Mouse (Mus musculus): ENCODE results near the gene Dennd1a. TPM values are rescaled to one million over a fixed set of nuclear protein-coding genes. Genes with fewer than 3 reads are reported as not detected.

Gene Dennd1a
- polyA plus RNA-seq, 1 experiment from 2014 or later: 12.3 TPM

DNA sequence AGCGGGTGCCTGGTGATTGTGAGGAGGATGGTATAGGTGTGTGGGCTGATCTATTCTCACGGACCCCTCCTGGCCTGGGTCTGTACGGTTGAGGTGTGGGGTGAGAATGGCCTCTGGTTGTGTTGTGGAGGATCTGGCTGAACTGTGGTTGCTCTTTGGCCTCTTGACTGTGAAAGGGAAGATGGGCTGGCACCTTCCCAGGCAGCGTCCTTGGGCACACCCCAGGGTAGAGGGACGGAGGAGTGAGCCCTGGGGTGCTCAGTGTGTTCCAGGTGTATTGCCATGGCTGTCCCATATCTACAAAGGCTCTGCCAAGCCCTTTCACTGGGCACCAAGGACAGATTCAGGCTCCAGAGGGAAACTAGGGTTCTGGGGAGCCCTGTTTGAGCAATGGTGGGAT, 498.2 kb downstream of the Dennd1a start:
- ATAC-seq (ENCODE audit: insufficient number of reproducible peaks, low FRiP score, low TSS enrichment, low read depth): no peak
- no peak for DNase-seq (ENCODE audit: low spot score)
- Histone ChIP-seq H3K4me2 (ENCODE audit: low read depth, severe bottlenecking) (no peak overlapping the region), H3K9ac (ENCODE audit: low read length) (no peak overlapping the region), H3K27me3 (ENCODE audit: control insufficient read depth, insufficient read depth, low read length) (peaks cover 20% of the 10 kb centered on the region), H3K36me3 (ENCODE audit: control insufficient read depth, insufficient read depth, low read length) (no peaks in the 10 kb centered on the region), H3K4me3 (ENCODE audit: low read depth, low read length) (no peak overlapping the region), H3K27ac (replicated peaks; ENCODE audit: low read depth, low read length) (no peak overlapping the region), H3K9me3 (ENCODE audit: control insufficient read depth, low read length) (peaks cover 4% of the 10 kb centered on the region; the same call in 1 of the 2 replicates), H3K4me1 (ENCODE audit: control insufficient read depth, insufficient read depth, low read length) (peaks cover 5% of the 10 kb centered on the region; the same call in 1 of the 2 replicates)
- WGBS: 88% methylated on average over 5 of the region's 5 CpGs

DNA sequence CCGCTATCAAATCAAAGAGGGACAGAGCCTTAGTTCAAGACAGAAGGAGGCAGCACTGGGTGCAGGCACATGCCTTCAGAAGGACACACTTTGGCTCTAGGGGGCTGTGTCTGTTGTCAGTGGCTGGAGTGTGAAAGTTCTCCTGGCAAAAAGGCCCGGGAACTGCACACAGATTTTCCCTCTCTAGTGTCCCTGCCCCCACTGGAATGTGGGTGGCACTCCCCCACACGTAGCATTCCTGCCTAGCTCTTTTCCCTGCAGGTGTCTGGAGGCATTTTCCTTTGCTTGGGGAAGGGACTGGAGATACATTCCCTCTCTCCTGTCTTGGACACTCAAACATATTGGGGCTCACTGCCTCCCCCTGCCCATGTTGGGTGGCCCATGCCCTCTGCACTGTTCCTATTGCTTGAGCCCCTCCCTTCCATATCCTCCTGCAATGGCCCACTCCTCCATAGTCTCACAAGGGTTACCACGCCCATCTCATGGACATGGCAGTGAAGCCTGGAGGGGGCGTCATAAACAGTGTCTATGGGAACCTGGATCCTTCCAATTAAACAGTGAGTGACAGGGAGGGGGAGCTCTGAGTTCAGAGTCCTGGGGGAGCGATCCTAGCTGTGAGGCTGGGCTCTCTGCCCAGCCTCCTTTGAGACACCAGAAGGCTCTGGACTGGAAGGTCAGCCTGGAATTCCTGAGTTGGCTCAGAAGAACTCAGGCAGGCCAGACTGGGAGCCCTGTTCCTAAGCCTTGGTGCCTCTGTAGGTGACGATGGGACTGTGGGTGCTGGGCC, 498.8 kb downstream of the Dennd1a start:
- no peak for ATAC-seq (ENCODE audit: insufficient number of reproducible peaks, low FRiP score, low TSS enrichment, low read depth)
- H3K27ac ChIP-seq (replicated peaks; ENCODE audit: low read depth, low read length): no peak overlapping the region
- no peaks in the 10 kb centered on the region for H3K36me3 ChIP-seq (ENCODE audit: control insufficient read depth, insufficient read depth, low read length)
- H3K9ac ChIP-seq (ENCODE audit: low read length): no peak overlapping the region
- DNase-seq (ENCODE audit: low spot score): no peak
- H3K4me3 ChIP-seq (ENCODE audit: low read depth, low read length): no peak overlapping the region
- H3K4me1 ChIP-seq (ENCODE audit: control insufficient read depth, insufficient read depth, low read length): peaks cover 4% of the 10 kb centered on the region; the same call in 1 of the 2 replicates
- peaks cover 16% of the 10 kb centered on the region for H3K27me3 ChIP-seq (ENCODE audit: control insufficient read depth, insufficient read depth, low read length)
- no peak overlapping the region for H3K4me2 ChIP-seq (ENCODE audit: low read depth, severe bottlenecking)
- 69% methylated on average over 7 of the region's 7 CpGs for WGBS
- 0 out of 2 replicates have a peak, but pooled peaks cover 4% of the 10 kb centered on the region for H3K9me3 ChIP-seq (ENCODE audit: control insufficient read depth, low read length)

DNA sequence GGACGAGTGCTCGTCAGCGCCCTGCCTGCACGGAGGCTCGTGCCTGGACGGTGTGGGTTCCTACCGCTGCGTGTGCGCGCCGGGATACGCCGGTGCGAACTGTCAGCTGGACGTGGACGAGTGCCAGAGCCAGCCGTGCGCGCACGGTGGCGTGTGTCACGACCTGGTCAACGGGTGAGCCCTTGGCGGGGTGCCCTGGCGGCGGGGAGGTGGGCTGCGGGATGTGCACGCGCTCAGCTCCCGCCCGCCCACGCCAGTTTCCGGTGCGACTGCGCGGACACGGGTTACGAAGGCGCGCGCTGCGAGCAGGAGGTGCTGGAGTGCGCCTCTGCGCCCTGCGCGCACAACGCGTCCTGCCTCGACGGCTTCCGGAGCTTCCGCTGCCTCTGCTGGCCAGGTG, 500.7 kb downstream of the Dennd1a start:
- DNase-seq (ENCODE audit: low spot score): no peak
- H3K36me3 ChIP-seq (ENCODE audit: control insufficient read depth, insufficient read depth, low read length): no peaks in the 10 kb centered on the region
- H3K27me3 ChIP-seq (ENCODE audit: control insufficient read depth, insufficient read depth, low read length): peaks cover 6% of the 10 kb centered on the region
- H3K4me1 ChIP-seq (ENCODE audit: control insufficient read depth, insufficient read depth, low read length): peaks cover 12% of the 10 kb centered on the region
- WGBS: 25% methylated on average over 52 of the region's 52 CpGs
- peak overlapping the region; percentile 21 for H3K4me3 ChIP-seq (ENCODE audit: low read depth, low read length)
- H3K9ac ChIP-seq (ENCODE audit: low read length): no peak overlapping the region
- no peaks in the 10 kb centered on the region for H3K9me3 ChIP-seq (ENCODE audit: control insufficient read depth, low read length)
- no peak for ATAC-seq (ENCODE audit: insufficient number of reproducible peaks, low FRiP score, low TSS enrichment, low read depth)
- H3K4me2 ChIP-seq (ENCODE audit: low read depth, severe bottlenecking): peak overlapping the region; percentile 51
- H3K27ac ChIP-seq (replicated peaks; ENCODE audit: low read depth, low read length): no peak overlapping the region

DNA sequence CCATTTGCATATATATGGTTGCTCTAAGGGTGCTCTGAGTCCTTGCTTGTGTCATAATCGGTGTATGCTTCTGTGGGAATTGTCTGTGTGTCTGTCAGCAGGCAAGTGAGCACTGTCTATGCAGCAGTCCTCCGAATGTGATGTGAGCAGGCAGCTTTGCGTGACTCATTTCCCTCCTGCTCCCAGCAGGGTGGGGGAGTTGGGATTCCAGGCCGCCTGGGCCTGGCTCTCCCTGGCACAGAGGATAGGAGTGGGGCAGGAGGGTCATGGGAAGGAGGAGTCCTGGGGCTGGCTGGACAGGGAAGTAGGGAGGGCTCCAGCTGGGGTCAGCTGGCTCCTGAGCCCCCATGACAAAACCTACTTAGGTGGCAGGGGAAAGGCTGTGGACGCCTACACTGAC, 502.7 kb downstream of the Dennd1a start:
- DNase-seq (ENCODE audit: low spot score): no peak
- no peak overlapping the region for H3K4me2 ChIP-seq (ENCODE audit: low read depth, severe bottlenecking)
- ATAC-seq (ENCODE audit: insufficient number of reproducible peaks, low FRiP score, low TSS enrichment, low read depth): no peak
- WGBS: 58% methylated on average over 5 of the region's 5 CpGs
- no peak overlapping the region for H3K9ac ChIP-seq (ENCODE audit: low read length)
- H3K4me1 ChIP-seq (ENCODE audit: control insufficient read depth, insufficient read depth, low read length): peaks cover 26% of the 10 kb centered on the region
- peaks cover 6% of the 10 kb centered on the region for H3K27me3 ChIP-seq (ENCODE audit: control insufficient read depth, insufficient read depth, low read length)
- H3K27ac ChIP-seq (replicated peaks; ENCODE audit: low read depth, low read length): no peak overlapping the region
- no peaks in the 10 kb centered on the region for H3K9me3 ChIP-seq (ENCODE audit: control insufficient read depth, low read length)
- H3K4me3 ChIP-seq (ENCODE audit: low read depth, low read length): no peak overlapping the region
- H3K36me3 ChIP-seq (ENCODE audit: control insufficient read depth, insufficient read depth, low read length): no peaks in the 10 kb centered on the region

DNA sequence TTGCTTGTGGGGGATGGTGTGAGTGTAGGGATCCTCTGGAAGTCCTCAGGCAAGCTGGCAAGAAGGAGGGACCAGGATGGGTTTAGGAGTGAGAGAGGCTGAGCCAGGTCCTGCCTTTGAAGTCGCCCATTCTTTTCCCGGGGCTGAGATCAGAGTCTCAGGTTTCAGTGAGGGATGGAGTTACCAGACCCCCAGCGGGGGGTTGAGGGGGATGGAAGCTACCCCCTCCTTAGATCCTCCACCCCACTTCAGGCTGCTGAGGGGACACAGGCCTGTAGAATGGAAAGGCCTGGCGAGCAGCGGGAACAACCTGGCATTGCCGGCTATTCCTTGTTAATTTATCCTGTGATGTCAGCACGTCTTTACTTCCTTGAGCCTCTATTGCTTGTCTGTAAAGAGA, 505.2 kb downstream of the Dennd1a start:
- no peaks in the 10 kb centered on the region for H3K9me3 ChIP-seq (ENCODE audit: control insufficient read depth, low read length)
- no peak overlapping the region for H3K9ac ChIP-seq (ENCODE audit: low read length)
- no peak overlapping the region for H3K27ac ChIP-seq (replicated peaks; ENCODE audit: low read depth, low read length)
- 7% methylated on average over 7 of the region's 7 CpGs for WGBS
- H3K4me2 ChIP-seq (ENCODE audit: low read depth, severe bottlenecking): no peak overlapping the region
- peak; percentile 57 for DNase-seq (ENCODE audit: low spot score)
- H3K27me3 ChIP-seq (ENCODE audit: control insufficient read depth, insufficient read depth, low read length): peaks cover 10% of the 10 kb centered on the region
- ATAC-seq (ENCODE audit: insufficient number of reproducible peaks, low FRiP score, low TSS enrichment, low read depth): no peak; the same call in 1 of the 2 replicates
- no peak overlapping the region for H3K4me3 ChIP-seq (ENCODE audit: low read depth, low read length)
- no peaks in the 10 kb centered on the region; the same call in 1 of the 2 replicates for H3K36me3 ChIP-seq (ENCODE audit: control insufficient read depth, insufficient read depth, low read length)
- peaks cover 38% of the 10 kb centered on the region for H3K4me1 ChIP-seq (ENCODE audit: control insufficient read depth, insufficient read depth, low read length)

DNA sequence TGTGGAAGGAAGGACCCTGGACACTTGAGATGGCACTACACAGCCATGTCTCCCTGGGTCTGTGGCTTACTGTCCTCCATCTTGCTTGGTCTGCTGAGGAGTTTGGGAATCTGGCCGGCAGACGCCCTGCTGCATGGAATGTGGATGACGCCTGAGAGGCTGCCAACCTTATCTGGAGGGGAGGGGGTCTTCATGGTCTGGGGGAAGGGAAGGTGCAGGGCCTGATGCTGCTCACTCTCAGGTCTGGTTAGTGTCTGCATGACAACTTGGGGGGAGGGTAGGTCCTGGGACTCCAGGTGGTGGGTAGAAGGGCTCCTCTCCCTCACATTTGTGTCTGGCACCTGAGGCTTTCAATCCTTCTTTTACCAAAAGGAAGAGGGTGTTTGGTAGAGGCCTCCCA, 505.8 kb downstream of the Dennd1a start:
- Histone ChIP-seq H3K4me3 (ENCODE audit: low read depth, low read length) (no peak overlapping the region), H3K36me3 (ENCODE audit: control insufficient read depth, insufficient read depth, low read length) (no peaks in the 10 kb centered on the region; the same call in 1 of the 2 replicates), H3K27ac (replicated peaks; ENCODE audit: low read depth, low read length) (no peak overlapping the region), H3K9ac (ENCODE audit: low read length) (no peak overlapping the region), H3K27me3 (ENCODE audit: control insufficient read depth, insufficient read depth, low read length) (peaks cover 9% of the 10 kb centered on the region), H3K9me3 (ENCODE audit: control insufficient read depth, low read length) (no peaks in the 10 kb centered on the region), H3K4me2 (ENCODE audit: low read depth, severe bottlenecking) (no peak overlapping the region), H3K4me1 (ENCODE audit: control insufficient read depth, insufficient read depth, low read length) (peaks cover 43% of the 10 kb centered on the region)
- ATAC-seq (ENCODE audit: insufficient number of reproducible peaks, low FRiP score, low TSS enrichment, low read depth) (no peak), DNase-seq (ENCODE audit: low spot score) (no peak)
- 24% methylated on average over 3 of the region's 3 CpGs for WGBS

DNA sequence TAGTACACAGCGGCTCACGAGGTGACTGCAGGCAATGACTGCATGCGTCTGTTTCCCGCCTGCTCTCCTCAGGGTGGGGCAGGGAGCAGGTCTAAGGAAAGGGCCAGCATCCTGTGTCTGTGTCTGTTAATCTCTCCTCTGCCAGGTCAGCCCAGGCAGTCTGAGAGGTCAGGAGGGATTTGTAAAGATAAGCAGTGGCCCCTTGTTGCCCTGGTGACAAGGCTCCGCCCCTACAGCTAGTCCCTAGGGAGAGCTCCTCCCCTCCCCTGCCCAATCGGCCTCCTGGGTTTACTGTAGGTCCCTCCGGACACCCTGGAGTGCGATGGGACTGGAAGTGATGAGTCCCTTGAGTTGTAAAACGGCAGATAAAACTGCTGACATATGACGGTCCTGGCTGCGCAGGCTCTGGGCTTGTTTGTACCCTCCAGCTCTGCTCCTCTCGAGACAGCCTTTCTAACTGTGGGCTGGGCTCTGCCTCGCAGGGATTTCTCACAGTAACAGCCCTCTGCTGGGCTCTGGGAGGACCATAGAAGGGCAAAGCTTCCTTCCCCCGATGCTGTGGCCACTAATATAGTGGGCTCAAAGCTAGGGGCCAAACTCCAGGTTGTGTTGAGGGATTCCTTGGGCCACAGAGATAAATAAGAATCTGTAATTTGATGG, 506.8 kb downstream of the Dennd1a start:
- WGBS: 2% methylated on average over 14 of the region's 14 CpGs
- Histone ChIP-seq H3K27me3 (ENCODE audit: control insufficient read depth, insufficient read depth, low read length) (peaks cover 5% of the 10 kb centered on the region; the same call in 1 of the 2 replicates), H3K4me1 (ENCODE audit: control insufficient read depth, insufficient read depth, low read length) (peaks cover 47% of the 10 kb centered on the region), H3K4me2 (ENCODE audit: low read depth, severe bottlenecking) (peak overlapping the region; percentile 40), H3K27ac (replicated peaks; ENCODE audit: low read depth, low read length) (no peak overlapping the region), H3K9ac (ENCODE audit: low read length) (peak overlapping the region; percentile 0; the same call in 1 of the 2 replicates), H3K36me3 (ENCODE audit: control insufficient read depth, insufficient read depth, low read length) (no peaks in the 10 kb centered on the region; the same call in 1 of the 2 replicates), H3K9me3 (ENCODE audit: control insufficient read depth, low read length) (no peaks in the 10 kb centered on the region), H3K4me3 (ENCODE audit: low read depth, low read length) (0 out of 2 replicates have a peak overlapping the region, but pooled peaks have one; percentile 8)
- DNase-seq (ENCODE audit: low spot score) (peak; percentile 70), ATAC-seq (ENCODE audit: insufficient number of reproducible peaks, low FRiP score, low TSS enrichment, low read depth) (no peak)

DNA sequence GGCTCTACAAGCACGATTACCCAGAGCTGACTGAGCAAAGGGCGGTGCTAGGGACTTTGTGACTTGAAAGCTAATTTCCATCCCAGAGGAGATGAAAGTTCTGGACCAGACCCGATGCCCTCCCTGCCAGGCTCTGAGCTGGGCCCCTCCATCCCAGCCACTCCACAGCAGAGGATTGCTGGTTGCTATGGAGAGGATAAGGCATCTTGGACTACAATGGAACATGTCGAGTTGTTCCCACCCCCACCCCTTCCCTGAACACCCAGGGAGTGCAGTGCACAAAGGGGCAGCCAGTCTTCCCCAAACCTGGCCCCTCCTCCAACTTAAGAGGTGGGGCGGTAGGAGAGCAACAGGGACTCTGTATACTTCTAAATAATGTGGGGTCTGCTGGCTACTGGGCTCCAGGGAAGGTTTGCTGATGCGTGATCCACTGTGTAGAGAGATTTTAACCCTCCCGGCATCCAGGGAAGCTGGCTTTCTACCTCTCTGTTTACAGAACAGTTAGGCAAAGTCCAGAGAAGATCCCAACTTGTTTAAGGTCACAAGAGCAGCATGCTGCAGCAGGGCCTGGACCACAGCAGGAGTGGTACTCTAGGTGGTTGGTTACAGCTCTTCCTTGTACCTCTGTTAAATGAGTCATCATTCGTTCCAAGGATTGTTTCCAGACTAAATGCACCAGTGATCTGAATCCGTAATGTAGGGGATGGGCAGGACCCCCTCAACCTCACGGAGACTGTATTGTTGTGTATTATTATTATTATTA, 509.1 kb downstream of the Dennd1a start:
- H3K36me3 ChIP-seq (ENCODE audit: control insufficient read depth, insufficient read depth, low read length): no peaks in the 10 kb centered on the region; the same call in 1 of the 2 replicates
- no peak overlapping the region for H3K4me3 ChIP-seq (ENCODE audit: low read depth, low read length)
- 34% methylated on average over 10 of the region's 10 CpGs for WGBS
- H3K9me3 ChIP-seq (ENCODE audit: control insufficient read depth, low read length): no peaks in the 10 kb centered on the region
- no peak overlapping the region for H3K4me2 ChIP-seq (ENCODE audit: low read depth, severe bottlenecking)
- H3K9ac ChIP-seq (ENCODE audit: low read length): no peak overlapping the region
- ATAC-seq (ENCODE audit: insufficient number of reproducible peaks, low FRiP score, low TSS enrichment, low read depth): no peak
- H3K27me3 ChIP-seq (ENCODE audit: control insufficient read depth, insufficient read depth, low read length): peaks cover 5% of the 10 kb centered on the region; the same call in 1 of the 2 replicates
- no peak for DNase-seq (ENCODE audit: low spot score)
- peaks cover 47% of the 10 kb centered on the region for H3K4me1 ChIP-seq (ENCODE audit: control insufficient read depth, insufficient read depth, low read length)
- no peak overlapping the region for H3K27ac ChIP-seq (replicated peaks; ENCODE audit: low read depth, low read length)

Measured in limb, embryonic 11.5 days (tissue).